Mouse (Mus musculus) large intestine, adult 2 months (tissue): ENCODE data around the gene Cyba. TPM values are rescaled to one million over a fixed set of nuclear protein-coding genes. Genes with fewer than 3 reads are reported as not detected.

Experiments used
- polyA plus RNA-seq: library from polyadenylated mRNA; depleted of rRNA; stranded (reverse); fragments of >200 nt; gene quantifications from 2 replicates; pipeline ENCODE4 v1.2.3, GENCODE M21; 2012; rRNA removed

The Cyba gene
- polyA plus RNA-seq, 1 experiment, result 254 TPM

Other genes with a start within 250 kb of the Cyba start
- gene Zfpm1, start 150.8 kb downstream of the Cyba start, polyA plus RNA-seq, result 24.6 and 51.1 TPM in 2 replicates
- gene Trhr2, start 72.2 kb downstream of the Cyba start, polyA plus RNA-seq, result not detected in 2 replicates
- 18.6 and 29.6 TPM in 2 replicates for gene Zc3h18, start 56.3 kb downstream of the Cyba start, polyA plus RNA-seq
- 0.21 and 0.41 TPM in 2 replicates for gene Il17c, start 10.9 kb downstream of the Cyba start, polyA plus RNA-seq
- 45.0 and 54.8 TPM in 2 replicates for gene Mvd, start 10.5 kb upstream of the Cyba start, polyA plus RNA-seq
- 1.4 and 1.6 TPM in 2 replicates for gene Snai3, start 27.8 kb upstream of the Cyba start, polyA plus RNA-seq
- gene Rnf166, start 43.1 kb upstream of the Cyba start, polyA plus RNA-seq, result 49.6 and 52.5 TPM in 2 replicates
- gene Ctu2, start 43.2 kb upstream of the Cyba start, polyA plus RNA-seq, result 20.8 and 27.6 TPM in 2 replicates
- gene Piezo1, start 118.4 kb upstream of the Cyba start, polyA plus RNA-seq, result 35.4 and 38.3 TPM in 2 replicates
- gene Cdt1, start 135.1 kb upstream of the Cyba start, polyA plus RNA-seq, result 42.7 and 43.0 TPM in 2 replicates
- 318 and 399 TPM in 2 replicates for gene Aprt, start 144.0 kb upstream of the Cyba start, polyA plus RNA-seq
- 19.1 and 24.5 TPM in 2 replicates for gene Galns, start 178.5 kb upstream of the Cyba start, polyA plus RNA-seq
- gene Trappc2l, start 178.7 kb upstream of the Cyba start, polyA plus RNA-seq, result 165 and 169 TPM in 2 replicates
- gene Pabpn1l, start 189.8 kb upstream of the Cyba start, polyA plus RNA-seq, result 0.07 and 0.10 TPM in 2 replicates